Mouse (Mus musculus) 3134 (cell line): ENCODE data around the gene Ccr6.

Source experiments
- DNase-seq: peaks from one replicate; pipeline ENCODE4 v3.0.0-alpha.2; 2011; ENCODE audit warnings: low spot score; ENCODE audit not compliant: insufficient read length; ENCODE audit errors: extremely low read depth

The Ccr6 gene

DNA sequence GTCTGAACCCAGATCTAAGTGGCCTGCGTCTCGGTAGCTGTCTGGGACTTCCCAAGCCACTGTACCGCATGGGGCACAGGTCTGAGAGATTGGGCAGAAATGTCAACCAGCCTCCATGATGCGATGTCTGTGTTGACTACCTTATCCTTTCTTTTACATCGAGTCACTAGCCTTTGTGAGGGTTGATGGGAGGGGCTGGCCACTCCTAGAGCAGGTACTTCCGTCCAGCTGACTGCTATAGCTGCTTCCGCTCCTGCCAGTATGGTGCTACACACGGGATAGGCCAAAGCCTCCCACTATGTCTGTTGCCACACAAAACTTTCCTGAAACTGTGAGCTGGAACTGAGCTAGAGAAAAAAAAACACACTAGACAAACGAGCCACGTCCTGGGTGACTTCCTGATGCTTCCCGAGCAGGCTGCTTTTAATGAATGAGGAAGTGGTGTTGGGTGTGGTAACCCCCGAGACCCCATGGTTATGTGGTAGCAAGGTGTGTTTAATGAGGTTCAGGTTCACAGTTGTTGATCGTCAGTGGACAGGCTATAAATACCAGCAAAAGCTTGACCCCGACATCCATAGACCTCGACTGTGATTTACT is 2.1 kb upstream of the Ccr6 start:
- no peak for DNase-seq

DNA sequence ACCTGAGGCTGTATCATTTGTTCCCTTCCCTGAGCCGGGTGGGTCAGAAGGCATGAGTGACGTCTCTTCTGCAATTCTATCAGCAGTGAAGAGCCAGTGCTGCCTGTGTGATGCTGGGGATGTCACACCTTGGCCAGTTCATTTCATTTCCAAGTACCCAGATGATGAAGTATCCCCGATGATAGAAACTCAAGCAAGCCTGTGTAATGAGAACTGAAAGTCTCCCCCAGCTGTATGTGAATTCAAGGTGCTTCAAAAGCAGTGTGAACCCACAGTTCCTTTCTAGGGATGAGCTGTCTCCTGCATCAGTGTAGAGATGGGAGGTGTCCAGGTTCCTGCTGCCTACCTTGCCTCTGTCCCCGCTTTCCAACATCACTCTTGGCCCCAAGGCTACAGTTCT is 1.3 kb upstream of the Ccr6 start:
- DNase-seq, result no peak

DNA sequence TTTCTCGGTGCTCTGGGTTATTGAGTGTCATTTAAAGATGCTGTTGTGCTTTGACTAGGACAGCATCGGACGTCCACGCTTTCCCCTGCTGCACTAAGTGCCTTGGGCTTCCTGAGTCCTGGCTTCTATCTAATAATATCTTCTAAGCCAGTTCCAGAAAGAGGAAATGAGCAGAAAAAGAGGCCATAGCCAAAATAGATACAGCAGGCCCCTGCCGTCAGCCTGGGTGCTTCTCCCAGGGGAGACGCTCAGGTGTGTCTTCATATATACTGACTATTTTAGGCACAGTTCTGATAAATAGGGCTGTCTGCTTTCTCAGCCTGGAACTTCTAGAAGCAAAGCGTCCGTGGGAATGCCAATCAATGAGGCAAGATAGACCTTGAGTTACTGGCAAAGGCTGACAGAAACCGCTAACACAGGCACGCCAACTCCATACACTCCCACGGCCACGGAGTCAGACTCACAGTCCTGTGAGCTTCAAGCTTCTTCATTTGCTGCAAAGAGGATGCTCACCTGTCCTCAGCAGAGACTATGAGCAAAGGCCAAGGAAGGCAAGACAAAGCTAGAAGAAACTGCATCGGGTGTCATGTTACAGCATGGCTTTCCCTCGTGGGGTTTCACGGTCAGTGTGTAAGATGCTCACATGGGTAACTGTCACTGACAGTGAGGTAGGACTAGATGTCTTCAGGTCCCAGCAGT is 2.3 kb downstream of the Ccr6 start:
- no peak for DNase-seq

DNA sequence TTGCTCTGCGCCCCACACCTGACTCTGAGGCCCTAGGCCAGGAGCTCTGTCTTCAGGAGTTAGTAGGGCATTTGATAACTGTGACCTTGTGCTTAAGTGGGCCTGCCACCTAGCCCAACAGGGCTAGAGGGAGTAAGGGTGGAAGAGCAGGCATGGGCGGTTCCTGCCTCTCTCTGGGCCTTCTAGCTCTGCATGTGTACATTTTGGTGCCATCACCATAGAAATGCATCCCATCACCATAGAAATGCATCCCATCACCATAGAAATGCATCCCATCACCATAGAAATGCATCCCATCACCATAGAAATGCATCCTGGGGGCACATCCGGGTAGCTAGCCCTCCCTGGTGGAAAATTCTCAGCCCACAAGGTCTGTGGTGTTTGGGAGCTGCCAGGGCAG is 3.7 kb downstream of the Ccr6 start:
- no peak for DNase-seq

DNA sequence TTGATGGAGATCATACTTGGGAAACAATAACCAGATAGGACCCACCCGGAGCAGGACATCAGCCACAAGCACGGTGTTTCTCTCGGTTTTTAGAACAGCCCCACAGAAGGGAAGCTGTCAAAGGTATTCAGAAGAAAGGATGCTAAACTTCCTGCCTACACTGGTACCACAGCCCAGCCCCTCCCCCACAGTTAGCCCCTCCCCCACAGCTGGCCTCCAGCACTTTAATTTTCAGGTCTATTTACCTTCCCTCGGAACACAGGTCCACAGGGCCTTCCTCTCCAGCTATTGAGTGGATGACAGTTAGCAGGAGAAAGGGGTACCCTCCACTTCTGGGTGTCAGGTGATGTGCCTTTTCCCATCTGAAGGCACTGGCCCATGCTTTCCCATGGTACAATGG is 4.7 kb downstream of the Ccr6 start:
- no peak for DNase-seq

DNA sequence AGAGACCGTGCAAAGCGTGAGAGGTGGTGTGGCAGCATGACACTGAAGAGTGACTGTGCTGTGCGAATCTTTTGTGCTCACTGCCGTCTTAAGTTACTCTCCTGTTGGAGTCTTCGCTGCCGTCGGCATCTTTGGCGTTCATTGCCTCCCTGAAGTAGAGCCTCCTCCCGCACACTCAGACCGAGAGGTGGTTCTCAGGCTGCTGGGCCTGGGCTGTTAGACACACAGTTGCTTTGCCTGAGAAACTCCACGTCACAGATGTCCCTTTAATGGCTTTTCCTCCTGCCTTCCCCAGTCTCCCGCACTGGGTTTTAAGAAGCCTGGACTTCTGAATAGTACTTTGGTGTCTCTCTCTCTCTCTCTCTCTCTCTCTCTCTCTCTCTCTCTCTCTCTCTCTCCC is 5.8 kb downstream of the Ccr6 start:
- no peak for DNase-seq

DNA sequence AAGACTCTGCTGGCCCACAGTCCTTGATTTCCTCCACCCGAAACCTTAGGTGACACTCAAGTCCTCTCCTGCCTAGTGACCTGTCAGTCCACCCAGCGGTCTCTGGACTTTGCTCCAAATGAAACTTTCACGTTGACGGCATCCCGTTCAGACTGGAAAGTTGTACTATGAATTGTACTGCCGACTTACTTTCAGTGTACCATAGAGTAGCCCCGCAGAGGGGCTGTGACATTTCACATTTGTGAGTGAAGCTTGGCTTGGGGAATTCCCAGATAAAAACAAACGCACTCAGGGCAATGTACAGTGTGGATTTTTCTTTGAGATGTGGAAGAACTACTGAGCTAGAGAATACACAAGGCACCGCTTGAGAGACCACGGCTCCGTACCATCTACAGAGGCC is 6.3 kb downstream of the Ccr6 start:
- DNase-seq, result no peak

DNA sequence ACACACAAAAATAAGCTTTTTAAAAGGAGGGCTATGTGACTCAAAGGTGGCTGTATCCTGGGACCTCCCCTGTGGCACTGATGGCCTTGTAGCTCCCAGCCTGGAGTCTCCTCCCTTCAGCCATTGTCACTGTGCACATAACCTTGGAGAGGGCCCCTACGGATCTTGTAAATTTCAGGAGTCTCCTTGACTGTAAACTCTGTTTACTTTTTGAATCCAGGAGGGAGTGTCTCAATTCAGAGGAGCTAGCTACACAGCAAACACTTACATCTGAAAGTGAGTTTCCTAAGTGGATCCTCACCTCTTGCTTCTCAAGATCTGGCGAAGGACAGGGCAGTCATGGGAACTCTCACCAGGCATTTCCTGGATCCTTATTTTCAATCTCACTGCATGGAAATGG is 8.3 kb downstream of the Ccr6 start:
- no peak for DNase-seq

DNA sequence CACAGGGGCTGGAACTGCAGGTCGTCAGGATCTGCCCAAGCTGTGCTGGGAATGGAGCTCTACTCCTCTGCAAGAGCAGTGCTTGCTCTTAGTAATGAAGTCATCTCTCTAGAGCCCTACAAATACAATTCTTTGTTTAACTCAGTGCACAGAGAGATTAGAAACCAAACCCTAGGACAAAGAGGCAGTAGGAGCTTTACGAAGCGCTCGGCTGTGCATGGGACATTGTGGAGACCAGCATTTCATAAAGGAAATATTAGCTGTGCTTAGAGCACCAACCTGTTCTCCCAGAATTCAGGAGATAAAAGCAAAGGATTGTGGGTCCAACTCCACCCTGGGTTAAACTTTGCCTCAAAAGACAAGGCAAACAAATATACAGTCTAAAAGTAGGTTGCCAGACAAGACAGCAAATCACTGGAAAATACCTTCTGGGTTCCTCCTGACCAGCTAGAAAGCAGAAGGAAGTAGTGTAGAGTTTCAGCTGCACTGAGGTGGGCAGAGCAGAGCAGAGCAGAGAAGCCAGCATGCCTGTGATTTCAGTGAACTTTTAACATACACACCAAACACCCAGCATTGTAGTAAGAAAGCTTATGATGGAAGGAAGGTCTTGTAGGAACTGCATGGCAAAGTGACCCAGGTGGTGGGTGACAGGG is 10.4 kb downstream of the Ccr6 start:
- no peak for DNase-seq

DNA sequence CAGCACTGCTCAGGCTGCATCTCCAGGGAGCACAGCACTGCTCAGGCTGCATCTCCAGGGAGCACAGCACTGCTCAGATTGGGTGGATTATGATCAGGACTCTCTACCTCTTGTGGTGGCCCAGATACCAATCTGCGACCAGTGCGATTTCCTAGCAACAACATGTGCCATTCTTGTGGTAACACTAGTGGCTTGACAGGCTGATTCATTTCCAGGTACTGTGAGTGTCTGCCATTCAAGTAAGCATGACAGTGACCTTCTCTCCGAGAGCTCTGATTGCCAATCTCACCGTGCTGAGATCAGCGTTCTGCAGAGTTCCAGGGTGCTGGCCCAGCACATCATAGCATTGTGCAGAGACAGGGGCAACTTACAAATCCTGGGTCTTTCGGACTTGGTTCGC is 15.9 kb downstream of the Ccr6 start:
- no peak for DNase-seq

DNA sequence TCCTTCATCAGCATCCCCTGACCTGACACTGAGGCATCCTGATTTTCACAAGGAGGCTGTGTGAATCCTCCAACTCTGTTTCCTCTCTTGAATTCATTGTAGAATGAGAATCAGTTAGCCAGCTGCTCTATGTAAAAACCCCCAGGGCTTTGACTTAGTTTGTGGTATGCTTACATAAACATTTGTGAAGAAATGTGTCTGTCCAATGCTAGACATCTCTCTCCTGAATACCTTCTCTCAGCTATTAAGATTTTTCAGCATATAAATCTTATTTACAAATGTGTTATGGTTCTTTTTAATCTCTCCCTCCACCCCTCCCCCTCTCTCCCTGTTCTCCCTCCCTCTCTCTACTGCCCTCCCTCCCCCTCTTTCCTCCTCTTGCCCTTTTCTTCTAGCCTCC is 18.4 kb downstream of the Ccr6 start:
- no peak for DNase-seq

DNA sequence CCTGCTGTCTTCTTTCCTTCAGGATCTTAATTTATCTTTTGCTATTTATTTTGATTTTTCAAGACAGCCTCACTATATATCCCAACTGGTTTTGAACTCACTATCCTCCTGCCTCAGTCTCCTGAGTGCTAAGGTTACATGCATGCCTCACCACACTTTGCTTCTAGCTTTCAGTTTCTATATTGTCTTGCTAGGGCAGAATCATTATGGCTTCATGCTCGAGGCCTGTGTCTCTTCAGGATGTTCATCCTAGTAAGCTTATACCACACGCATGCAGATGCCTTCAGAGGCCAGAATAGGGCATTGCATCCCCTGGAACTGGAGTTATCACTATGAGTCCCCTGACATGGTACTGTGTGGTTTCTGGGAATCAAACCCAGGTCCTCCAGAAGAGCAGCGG is 19.1 kb downstream of the Ccr6 start:
- DNase-seq, result no peak

DNA sequence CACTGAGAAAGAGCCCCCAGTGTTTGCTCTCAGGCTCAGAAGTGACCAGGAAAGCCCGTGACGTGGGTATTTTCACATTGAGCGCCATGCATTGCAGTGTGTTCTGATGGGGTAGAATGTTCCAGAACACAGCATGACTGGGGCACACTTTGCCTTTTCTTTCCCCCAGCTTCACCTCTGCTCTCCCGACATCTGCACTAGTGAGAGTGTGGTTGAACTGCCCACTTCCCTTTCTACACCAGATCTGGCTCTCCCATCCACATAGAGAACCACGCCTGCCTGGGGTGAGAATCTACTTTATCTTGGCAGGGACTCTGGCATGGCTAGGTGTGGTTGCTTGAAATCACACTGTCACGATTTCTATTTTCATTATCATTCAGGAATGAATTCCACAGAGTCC is 19.7 kb downstream of the Ccr6 start:
- DNase-seq, result no peak

DNA sequence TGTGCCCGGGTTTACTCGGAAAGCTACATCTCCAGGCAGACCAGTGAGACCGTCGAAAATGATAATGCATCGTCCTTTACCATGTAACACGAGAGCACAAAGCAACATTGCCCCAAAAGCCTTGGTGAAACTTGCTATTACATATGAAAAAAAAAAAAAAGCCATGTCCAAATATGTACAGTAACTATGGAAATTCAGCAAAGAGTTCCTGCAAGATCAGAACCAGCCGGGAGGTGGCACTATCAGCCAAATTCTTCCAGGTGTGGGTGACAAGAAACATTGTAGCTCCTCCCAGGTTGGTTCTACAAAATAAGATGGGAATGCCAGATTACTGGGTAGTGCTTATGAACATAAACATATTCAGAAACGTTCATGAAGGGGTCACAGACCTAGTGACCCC is 21.1 kb downstream of the Ccr6 start:
- no peak for DNase-seq

DNA sequence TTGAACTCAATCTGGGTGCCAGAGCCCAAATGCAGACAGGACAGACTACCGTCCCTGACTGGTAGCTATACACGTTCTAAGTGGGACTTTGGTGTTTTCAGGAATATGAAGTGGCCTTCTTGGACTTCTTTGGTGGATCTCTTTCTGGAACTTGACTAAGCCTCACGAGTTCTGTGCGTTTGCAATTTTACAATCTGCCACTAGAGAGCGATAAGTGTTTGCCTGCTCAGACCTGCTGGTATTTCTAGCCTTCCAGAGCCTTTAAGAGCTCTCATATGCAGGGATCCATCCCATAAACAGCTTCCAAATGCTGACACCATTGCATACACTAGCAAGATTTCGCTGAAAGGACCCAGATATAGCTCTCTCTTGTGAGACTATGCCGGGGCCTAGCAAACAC is 28.8 kb downstream of the Ccr6 start:
- DNase-seq, result peak; percentile 29

DNA sequence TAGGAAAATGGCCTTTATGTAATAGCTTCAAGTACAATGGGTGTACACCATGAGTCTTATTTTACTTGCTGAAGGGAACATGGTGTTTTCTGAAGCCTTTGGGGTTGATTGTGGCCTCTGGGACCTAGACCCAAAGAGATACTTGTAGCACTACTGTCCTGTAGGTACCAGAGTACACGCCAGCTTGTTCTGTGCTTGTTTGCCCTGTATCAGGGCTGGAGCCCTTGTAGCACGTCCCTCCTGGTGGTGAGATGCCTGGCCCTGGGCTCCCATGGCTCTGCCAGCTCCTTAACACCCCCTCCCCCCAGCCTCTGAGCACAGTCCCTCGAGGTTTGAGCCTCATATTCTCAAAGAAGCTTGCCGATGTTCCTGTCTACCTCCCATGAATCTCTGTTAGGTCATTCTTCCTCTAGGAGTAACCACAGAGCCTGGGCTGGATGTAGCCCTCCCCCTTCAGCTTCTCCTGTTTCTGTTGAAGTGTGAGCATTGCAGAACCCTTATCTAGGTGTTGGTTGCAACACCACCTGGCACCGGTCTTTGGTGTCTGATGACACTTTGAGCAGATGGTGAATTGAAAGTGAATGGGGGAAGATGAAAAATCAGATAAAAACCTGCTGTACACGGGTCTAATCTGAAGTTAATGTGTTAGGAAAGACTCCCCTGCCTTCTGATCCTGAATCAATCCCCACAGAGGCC is 36.4 kb downstream of the Ccr6 start:
- no peak for DNase-seq

DNA sequence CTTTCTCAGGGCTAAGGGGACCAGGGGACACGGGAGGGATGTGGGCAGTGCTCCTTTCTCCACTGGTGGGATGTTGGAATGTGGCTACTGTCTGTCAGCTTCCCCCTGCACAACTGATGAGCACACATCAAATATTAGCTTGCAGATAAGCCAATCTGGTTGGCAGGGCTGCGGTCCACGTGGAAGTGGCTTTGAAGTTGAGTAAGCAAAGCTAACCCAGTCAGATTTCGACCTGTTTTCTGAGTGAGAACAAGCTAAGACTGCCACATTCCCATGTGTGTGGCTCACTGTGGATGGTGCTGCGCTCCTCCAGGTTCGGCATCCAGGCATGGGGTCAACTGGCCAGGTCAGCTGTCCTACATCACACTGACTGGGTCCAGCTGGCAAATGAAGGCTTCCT is 37.1 kb downstream of the Ccr6 start:
- no peak for DNase-seq

DNA sequence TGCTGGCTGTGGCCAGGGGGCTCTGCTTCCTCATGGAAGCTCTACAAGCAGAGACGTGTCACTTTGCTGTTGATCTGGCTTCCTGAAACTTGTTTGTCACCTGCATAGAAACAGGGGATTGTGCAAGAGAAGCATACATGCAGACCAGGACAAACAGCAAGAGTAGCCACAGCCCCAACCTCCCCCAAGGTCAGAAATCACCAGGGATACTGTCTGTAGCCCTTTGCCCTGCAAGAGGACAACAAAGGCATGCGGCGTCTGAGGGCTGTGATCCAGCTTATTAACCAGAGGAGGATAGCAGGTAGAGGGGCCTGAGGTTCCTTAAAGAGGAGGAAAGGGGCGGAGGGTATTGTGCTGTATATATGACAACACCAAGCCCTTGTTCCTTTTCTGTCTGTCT is 40.2 kb downstream of the Ccr6 start:
- DNase-seq, result no peak

DNA sequence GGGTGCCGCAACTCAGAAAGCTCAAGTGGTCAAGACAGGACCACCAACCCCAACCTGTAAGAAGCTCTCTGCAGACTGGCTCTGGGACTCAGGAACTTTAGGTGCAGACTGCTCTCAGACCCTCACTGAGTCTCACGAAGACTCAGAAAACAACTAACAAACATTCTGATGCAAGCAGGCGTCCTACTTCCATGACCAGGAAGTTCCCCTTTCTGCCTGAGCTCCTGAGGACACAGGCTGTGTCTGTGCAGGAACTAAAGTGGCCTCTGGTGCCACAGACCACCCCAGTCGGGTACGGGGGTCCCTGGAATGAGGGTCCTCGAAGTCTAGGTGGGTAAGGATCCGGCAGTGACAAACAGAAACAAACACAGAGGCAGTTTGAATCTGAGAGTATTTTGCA is 40.8 kb downstream of the Ccr6 start:
- DNase-seq, result no peak

DNA sequence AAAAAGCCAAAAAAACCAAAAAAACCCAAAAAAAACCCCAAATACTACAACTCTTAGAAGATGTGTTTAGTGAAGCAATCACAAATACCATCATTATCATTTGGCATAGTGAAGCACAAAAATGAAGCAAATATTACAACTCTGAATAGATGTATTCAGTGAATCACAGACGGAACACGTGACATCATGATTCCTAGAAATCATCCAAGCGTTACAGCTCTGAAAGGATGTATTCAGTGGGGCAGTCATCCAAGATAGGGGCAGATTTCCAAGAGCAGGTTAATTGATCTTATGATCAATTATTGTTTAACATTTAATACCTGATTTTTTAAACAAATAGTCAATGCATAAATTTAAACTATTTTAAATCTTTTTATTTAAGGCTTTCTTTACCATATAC is 41.4 kb downstream of the Ccr6 start:
- no peak for DNase-seq

DNA sequence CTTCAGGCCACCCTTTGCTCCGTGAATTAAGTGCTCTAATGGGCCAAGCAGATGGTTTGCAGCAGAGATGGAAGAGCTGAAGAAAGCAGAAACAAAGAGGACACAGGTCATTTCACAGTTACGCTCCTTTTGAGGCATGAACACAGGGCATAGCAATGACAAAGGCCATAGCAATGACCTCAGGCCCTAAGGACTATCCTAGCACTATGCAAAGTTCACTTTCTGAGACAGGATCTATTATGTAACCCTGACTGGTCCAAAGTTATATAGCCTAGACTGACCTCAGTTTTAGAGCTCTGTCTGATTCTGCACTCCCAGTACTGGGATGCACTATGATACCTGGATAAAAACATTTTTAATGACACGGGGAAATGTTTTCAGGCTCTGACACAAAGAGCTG is 42.5 kb downstream of the Ccr6 start:
- DNase-seq, result no peak
